Mouse (Mus musculus) thymus, postnatal 25 days (tissue): Measurements from ENCODE around the gene Kif3a.
"Not testable (repeated sequence)": the region's sequence is repeated elsewhere in the genome, so short reads cannot be mapped to it uniquely, and the experiment has no call there.

ENCODE experiments used
- DNase-seq: peaks from one replicate; pipeline ENCODE4 v3.0.0; 2022

Gene Kif3a

DNA sequence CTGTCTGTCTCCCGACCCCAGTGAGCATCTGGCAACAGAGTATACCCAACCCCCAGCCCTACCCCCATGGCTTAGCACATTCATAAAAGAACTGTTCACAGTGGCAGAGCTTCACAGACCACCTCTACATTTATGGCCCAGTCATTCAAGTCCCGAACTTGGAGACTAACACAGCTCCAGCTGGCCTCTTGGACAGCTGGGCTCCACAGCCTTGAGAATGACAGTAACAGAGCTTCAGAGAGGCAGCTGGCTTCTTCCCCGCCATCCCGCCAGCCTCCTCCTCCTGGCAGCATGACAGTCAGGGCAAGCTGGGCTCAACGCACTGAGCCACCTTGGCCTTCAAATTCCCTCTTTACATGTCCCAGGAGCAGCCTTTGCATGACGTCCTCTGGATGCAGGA is 20.9 kb upstream of the Kif3a start:
- no peak for DNase-seq

- no peak for DNase-seq
These were observed 19.6 kb upstream of the Kif3a start for GRCm38 (mm10) chr11:53547566-53547965.

DNA sequence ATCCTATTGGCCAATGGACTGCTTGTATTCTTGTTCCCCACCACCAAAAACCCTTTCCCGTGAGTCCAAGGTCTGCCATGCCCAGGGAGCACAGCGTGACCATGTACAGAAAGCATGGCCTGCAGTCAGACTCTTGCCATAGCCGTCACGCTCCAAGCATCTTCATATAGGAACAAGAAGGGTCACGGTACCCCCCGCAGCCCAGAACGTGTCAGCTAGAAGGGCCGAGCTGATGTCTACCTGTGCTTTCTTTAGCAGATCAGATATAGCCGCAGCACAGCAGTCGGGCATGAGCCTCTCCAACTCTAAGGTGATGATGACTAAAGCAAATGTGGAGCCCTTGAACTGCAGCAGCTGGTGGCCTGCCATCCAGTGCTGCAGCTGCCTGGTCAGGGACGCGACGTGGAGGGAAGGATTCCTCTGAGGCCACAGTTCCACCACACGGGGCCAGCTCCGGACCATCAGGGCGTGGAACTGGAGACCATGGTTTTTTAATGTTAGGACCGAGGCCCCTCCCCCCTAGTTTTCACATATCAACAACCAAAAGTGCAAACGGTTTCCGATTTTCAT is 19.1 kb upstream of the Kif3a start:
- no peak for DNase-seq

- DNase-seq: no peak
These were observed 16.5 kb upstream of the Kif3a start for GRCm38 (mm10) chr11:53550714-53551113.

- DNase-seq: peak; percentile 9
These were observed 15.4 kb upstream of the Kif3a start for GRCm38 (mm10) chr11:53551754-53552153.

DNA sequence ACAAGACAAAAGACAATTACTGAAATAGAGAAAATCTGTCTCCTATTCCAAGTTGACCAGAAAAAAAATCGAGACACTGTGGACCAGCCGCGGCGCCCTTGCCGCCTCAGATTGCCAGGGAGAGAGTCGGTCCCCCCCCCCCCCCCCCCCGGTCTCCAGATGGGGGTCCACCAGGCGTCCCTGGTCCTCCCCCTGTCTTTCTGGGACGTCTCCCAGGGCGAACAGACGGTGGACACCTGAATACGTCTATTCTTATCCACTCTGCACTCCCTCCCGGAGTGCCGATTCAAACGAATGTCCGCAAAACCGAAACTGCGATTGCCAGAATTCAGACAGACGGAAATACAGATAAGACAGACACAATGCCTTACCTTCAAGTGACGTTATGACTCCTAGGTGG is 10.7 kb upstream of the Kif3a start:
- not testable (repeated sequence) for DNase-seq

- not testable (repeated sequence) for DNase-seq
These were observed 9.2 kb upstream of the Kif3a start for GRCm38 (mm10) chr11:53557992-53558391.

- DNase-seq: not testable (repeated sequence)
These were observed 7.2 kb upstream of the Kif3a start for GRCm38 (mm10) chr11:53559980-53560379.

GRCm38 (mm10) chr11:53561986-53562385 is 5.2 kb upstream of the Kif3a start:
- no peak for DNase-seq

GRCm38 (mm10) chr11:53566646-53567045 is 533 bp upstream of the Kif3a start:
- DNase-seq: no peak

GRCm38 (mm10) chr11:53580562-53580961 is 13.4 kb downstream of the Kif3a start:
- no peak for DNase-seq

DNA sequence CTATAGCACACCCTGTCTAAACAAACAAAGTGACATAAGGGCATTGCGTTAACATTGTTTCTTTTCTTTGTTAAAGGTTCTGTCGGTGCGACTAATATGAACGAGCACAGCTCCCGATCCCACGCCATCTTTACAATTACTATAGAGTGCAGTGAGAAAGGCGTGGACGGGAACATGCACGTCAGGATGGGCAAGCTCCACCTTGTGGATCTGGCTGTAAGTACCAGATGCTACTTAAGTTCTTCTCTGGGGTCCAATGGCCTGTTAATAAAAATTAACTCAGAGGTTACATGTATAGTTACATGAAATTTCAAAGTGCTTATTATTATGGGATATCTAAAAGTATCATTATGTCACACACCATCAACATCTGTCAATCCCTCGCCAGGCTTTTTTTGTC is 16.0 kb downstream of the Kif3a start:
- no peak for DNase-seq

GRCm38 (mm10) chr11:53584849-53585248 is 17.7 kb downstream of the Kif3a start:
- DNase-seq: no peak

DNA sequence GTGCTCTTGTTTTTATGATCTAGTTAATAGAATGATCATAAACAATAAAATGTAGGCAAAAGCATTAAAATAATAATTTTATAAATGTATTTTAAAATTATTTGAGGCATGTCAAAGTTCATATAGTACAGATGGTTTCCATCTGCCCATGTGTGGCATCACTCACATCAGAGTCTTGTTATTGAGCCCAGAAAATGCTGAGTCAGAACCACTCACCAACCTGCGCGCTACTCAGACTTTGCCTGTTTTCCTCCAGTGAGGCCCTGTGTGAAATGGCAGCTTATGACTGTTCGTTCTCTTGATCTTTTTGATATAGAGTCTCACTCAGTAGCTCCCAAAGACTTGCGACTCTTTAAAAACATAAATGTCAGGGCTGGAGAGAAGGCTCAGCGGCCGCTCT is 18.3 kb downstream of the Kif3a start:
- DNase-seq: no peak

DNA sequence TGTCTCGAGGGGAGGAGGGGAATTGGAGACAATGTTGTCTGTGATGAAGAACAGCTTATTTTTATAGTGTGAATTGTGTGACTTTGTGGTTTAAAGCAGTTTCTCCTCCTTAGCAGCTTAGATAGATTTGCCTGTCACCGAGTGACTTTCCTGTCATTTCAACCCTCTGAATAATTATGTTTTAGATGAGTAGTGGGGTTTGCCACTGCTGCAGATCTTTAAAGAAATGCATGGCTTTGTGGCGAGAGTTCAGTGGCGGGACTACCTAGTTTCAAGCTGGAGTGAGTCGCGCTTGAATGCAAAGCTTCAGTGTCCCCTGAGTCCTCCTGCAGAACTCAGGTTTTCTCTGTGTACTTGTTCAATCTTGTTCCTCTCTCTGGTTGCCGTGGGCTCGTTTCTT is 21.1 kb downstream of the Kif3a start:
- DNase-seq: no peak

GRCm38 (mm10) chr11:53590368-53590768 is 23.2 kb downstream of the Kif3a start:
- DNase-seq: peak; percentile 76

- DNase-seq: no peak
These were observed 23.9 kb downstream of the Kif3a start for GRCm38 (mm10) chr11:53591116-53591515.

DNA sequence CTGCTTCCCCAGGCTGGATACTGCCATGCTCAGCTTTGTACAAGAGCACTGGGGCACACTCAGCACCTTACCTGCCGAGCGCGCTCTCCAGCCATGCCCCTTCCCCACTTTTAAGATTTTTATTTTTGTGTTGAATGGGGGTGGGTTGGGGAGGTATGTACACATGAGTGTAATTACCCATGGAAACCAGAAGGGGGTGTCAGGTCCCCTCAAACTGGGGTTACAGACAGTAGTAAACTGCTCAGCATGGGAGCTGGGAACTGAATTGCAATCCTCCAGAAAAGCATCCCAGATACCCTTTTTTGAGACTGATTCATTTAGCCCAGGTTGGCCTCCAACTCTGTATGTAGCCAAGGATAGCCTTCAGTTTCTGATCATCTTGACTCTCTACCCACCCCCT is 37.8 kb downstream of the Kif3a start:
- DNase-seq: no peak

DNA sequence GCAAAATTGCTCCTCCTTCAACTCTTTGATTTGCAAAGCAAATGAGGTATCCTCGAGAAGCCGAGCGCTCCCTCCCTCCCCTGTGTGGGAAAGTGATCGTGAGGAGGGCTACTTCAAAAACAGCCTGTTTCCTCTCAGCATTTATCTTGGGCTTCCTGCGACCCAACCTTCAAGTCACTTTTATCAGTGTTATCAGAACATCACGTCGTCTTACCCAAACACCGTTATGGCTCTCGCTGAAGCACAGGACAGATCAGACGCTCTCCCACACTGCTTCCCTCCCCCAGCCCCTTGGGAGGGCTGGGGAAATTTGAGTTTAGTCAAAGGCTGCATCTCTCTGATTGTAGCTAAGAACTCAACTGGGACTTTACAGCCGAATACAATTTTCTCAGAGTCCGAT is 38.4 kb downstream of the Kif3a start:
- DNase-seq: no peak

GRCm38 (mm10) chr11:53609231-53609630 is 42.1 kb downstream of the Kif3a start:
- DNase-seq: no peak

GRCm38 (mm10) chr11:53609672-53610071 is 42.5 kb downstream of the Kif3a start:
- no peak for DNase-seq

- no peak for DNase-seq
These were observed 48.0 kb downstream of the Kif3a start for GRCm38 (mm10) chr11:53615172-53615571.

DNA sequence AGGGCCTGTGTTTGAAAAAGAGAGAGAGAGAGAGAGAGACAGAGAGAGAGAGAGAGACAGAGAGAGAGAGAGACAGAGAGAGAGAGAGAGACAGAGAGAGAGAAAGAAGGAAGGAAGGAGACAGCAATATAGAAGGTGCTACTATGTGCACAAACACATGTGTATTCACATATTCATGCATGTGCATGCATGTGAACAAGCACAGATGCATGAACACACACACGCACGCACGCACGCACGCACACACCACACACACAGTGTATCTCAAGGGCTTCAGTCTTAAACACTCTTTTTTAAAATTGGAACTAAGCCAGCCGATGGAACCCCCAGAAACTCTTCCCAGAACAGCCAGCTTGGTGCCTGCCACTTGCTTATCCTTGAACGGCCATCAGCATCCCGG is 48.4 kb downstream of the Kif3a start:
- no peak for DNase-seq

DNA sequence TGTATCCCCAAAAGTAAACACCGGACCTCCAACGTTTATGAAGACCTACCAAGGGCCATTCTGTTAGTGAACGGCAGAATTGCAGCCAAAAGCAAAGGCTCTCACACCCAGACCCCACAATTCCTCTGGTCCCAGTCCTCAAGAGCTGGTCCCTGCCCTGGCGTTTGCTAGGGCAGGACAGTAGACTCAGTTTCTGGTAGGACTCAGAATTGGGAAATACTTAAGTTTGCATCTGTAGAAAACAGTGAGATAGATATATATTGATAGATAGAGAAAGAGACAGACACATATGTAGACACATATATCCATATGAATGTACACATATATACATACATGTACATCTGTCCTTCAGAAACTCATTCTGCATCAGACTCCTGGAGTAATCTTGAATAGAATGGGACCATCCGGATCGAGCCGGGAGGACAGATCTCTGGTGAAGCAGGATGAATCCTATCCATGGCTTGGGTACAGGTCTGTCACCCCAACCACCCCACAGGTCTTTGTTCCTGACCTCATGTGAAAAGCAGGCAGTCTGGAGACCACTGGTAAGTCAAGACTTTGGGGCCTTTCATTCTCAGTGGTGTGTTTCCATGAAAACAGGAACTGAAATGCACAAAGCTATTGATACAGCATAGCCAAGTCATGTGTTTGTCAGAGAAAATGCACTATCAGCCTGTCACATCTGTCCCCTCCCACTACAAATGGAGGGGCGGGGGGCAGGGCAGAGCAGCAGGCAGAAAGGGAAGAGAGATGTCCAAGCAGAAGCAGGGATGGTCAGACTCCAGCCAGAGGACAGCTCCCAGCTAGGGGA is 49.8 kb downstream of the Kif3a start:
- DNase-seq: no peak
